Mouse (Mus musculus): ENCODE results near the gene R3hcc1l. TPM values are rescaled to one million over a fixed set of nuclear protein-coding genes. Genes with fewer than 3 reads are reported as not detected.

Gene R3hcc1l
- polyA plus RNA-seq (2016; fragmentation: Nextera tagmentation; extraction: Ambion mirVana): 23.3 and 23.7 TPM in 2 replicates

GRCm38 (mm10) chr19:42518620-42519310, at the start of gene R3hcc1l:
R3hcc1l (plus strand) TSS chr19:42518759.
- H3K4me1 ChIP-seq: peaks cover 19% of the 10 kb centered on the region
- H3K4me3 ChIP-seq: peak within 1 kb of the TSS; percentile 91
- WGBS: 0% methylated on average over 59 of the region's 59 CpGs
- H3K36me3 ChIP-seq: no peaks in the 10 kb centered on the region
- peak; percentile 92 for DNase-seq (ENCODE audit: low spot score)
- no peaks in the 10 kb centered on the region; the same call in 1 of the 2 replicates for H3K27me3 ChIP-seq (ENCODE audit: low read depth, poor library complexity, severe bottlenecking)
- peak within 1 kb of the TSS; percentile 92 for H3K27ac ChIP-seq (replicated peaks)
- no peaks in the 10 kb centered on the region for H3K9me3 ChIP-seq (replicated peaks)

- no peak overlapping the region for H3K4me3 ChIP-seq
Measured at GRCm38 (mm10) chr19:42471571-42471970, 47.0 kb upstream of the R3hcc1l start.

GRCm38 (mm10) chr19:42472831-42473230, 45.7 kb upstream of the R3hcc1l start:
- Histone ChIP-seq H3K9me3 (replicated peaks) (no peaks in the 10 kb centered on the region), H3K4me1 (0 out of 2 replicates have a peak, but pooled peaks cover 6% of the 10 kb centered on the region), H3K36me3 (no peaks in the 10 kb centered on the region), H3K27me3 (ENCODE audit: low read depth, poor library complexity, severe bottlenecking) (no peaks in the 10 kb centered on the region), H3K27ac (replicated peaks) (no peak overlapping the region), H3K4me3 (no peak overlapping the region)
- WGBS: 32% methylated on average over 11 of the region's 11 CpGs
- DNase-seq (ENCODE audit: low spot score): peak; percentile 43

More at GRCm38 (mm10) chr19:42471571-42471970, 47.0 kb upstream of the R3hcc1l start:
- H3K36me3 ChIP-seq: no peaks in the 10 kb centered on the region
- no peaks in the 10 kb centered on the region for H3K27me3 ChIP-seq (ENCODE audit: low read depth, poor library complexity, severe bottlenecking)
- 0 out of 2 replicates have a peak, but pooled peaks cover 6% of the 10 kb centered on the region for H3K4me1 ChIP-seq
- DNase-seq (ENCODE audit: low spot score): no peak
- WGBS: 65% methylated on average over 4 of the region's 4 CpGs
- no peaks in the 10 kb centered on the region for H3K9me3 ChIP-seq (replicated peaks)
- no peak overlapping the region for H3K27ac ChIP-seq (replicated peaks)

GRCm38 (mm10) chr19:42477769-42478168, 40.8 kb upstream of the R3hcc1l start:
- WGBS: 75% methylated on average over 5 of the region's 5 CpGs
- Histone ChIP-seq H3K27me3 (ENCODE audit: low read depth, poor library complexity, severe bottlenecking) (no peaks in the 10 kb centered on the region), H3K9me3 (replicated peaks) (no peaks in the 10 kb centered on the region), H3K4me3 (no peak overlapping the region), H3K36me3 (no peaks in the 10 kb centered on the region), H3K27ac (replicated peaks) (no peak overlapping the region), H3K4me1 (peaks cover 8% of the 10 kb centered on the region)
- DNase-seq (ENCODE audit: low spot score): no peak

- Histone ChIP-seq H3K27me3 (ENCODE audit: low read depth, poor library complexity, severe bottlenecking) (no peaks in the 10 kb centered on the region), H3K4me1 (peaks cover 8% of the 10 kb centered on the region), H3K36me3 (no peaks in the 10 kb centered on the region), H3K27ac (replicated peaks) (0 out of 2 replicates have a peak overlapping the region, but pooled peaks have one; percentile 9), H3K4me3 (no peak overlapping the region), H3K9me3 (replicated peaks) (no peaks in the 10 kb centered on the region)
- DNase-seq (ENCODE audit: low spot score): no peak
- WGBS: 45% methylated on average over 12 of the region's 12 CpGs
Measured at GRCm38 (mm10) chr19:42478303-42478702, 40.3 kb upstream of the R3hcc1l start.

GRCm38 (mm10) chr19:42485443-42485842, 33.1 kb upstream of the R3hcc1l start:
- H3K27me3 ChIP-seq (ENCODE audit: low read depth, poor library complexity, severe bottlenecking): no peaks in the 10 kb centered on the region
- no peaks in the 10 kb centered on the region for H3K4me1 ChIP-seq
- no peak overlapping the region for H3K4me3 ChIP-seq
- DNase-seq (ENCODE audit: low spot score): no peak
- WGBS: 77% methylated on average over 7 of the region's 7 CpGs
- no peaks in the 10 kb centered on the region for H3K36me3 ChIP-seq
- H3K9me3 ChIP-seq (replicated peaks): no peaks in the 10 kb centered on the region
- no peak overlapping the region for H3K27ac ChIP-seq (replicated peaks)

- Histone ChIP-seq H3K27me3 (ENCODE audit: low read depth, poor library complexity, severe bottlenecking) (0 out of 2 replicates have a peak, but pooled peaks cover 10% of the 10 kb centered on the region), H3K4me1 (no peaks in the 10 kb centered on the region), H3K27ac (replicated peaks) (no peak overlapping the region), H3K4me3 (no peak overlapping the region), H3K9me3 (replicated peaks) (no peaks in the 10 kb centered on the region), H3K36me3 (no peaks in the 10 kb centered on the region)
- 81% methylated on average over 3 of the region's 3 CpGs for WGBS
- DNase-seq (ENCODE audit: low spot score): no peak
Measured at GRCm38 (mm10) chr19:42487261-42487660, 31.3 kb upstream of the R3hcc1l start.

GRCm38 (mm10) chr19:42493257-42493917, 25.2 kb upstream of the R3hcc1l start:
- Histone ChIP-seq H3K4me1 (peaks cover 26% of the 10 kb centered on the region), H3K9me3 (replicated peaks) (no peaks in the 10 kb centered on the region), H3K36me3 (no peaks in the 10 kb centered on the region), H3K4me3 (no peak overlapping the region), H3K27me3 (ENCODE audit: low read depth, poor library complexity, severe bottlenecking) (peaks cover 20% of the 10 kb centered on the region; the same call in 1 of the 2 replicates), H3K27ac (replicated peaks) (peak overlapping the region; percentile 56)
- no peak for DNase-seq (ENCODE audit: low spot score)
- 40% methylated on average over 5 of the region's 5 CpGs for WGBS

GRCm38 (mm10) chr19:42504156-42504555, 14.4 kb upstream of the R3hcc1l start:
- Histone ChIP-seq H3K9me3 (replicated peaks) (no peaks in the 10 kb centered on the region), H3K36me3 (no peaks in the 10 kb centered on the region), H3K27ac (replicated peaks) (no peak overlapping the region), H3K4me3 (no peak overlapping the region), H3K27me3 (ENCODE audit: low read depth, poor library complexity, severe bottlenecking) (no peaks in the 10 kb centered on the region), H3K4me1 (0 out of 2 replicates have a peak, but pooled peaks cover 2% of the 10 kb centered on the region)
- no peak for DNase-seq (ENCODE audit: low spot score)
- 77% methylated on average over 3 of the region's 3 CpGs for WGBS

- H3K27ac ChIP-seq (replicated peaks): no peak overlapping the region
- peaks cover 7% of the 10 kb centered on the region; the same call in 1 of the 2 replicates for H3K4me1 ChIP-seq
- whole genome bisulfite sequencing: 92% methylated on average over 9 of the region's 9 CpGs
- no peaks in the 10 kb centered on the region for H3K9me3 ChIP-seq (replicated peaks)
- DNase-seq (ENCODE audit: low spot score): no peak
- no peaks in the 10 kb centered on the region for H3K27me3 ChIP-seq (ENCODE audit: low read depth, poor library complexity, severe bottlenecking)
- H3K4me3 ChIP-seq: no peak overlapping the region
- H3K36me3 ChIP-seq: no peaks in the 10 kb centered on the region
Measured at GRCm38 (mm10) chr19:42509625-42510024, 8.9 kb upstream of the R3hcc1l start.

GRCm38 (mm10) chr19:42510276-42511171, 8.0 kb upstream of the R3hcc1l start:
- Histone ChIP-seq H3K4me1 (peaks cover 7% of the 10 kb centered on the region; the same call in 1 of the 2 replicates), H3K27me3 (ENCODE audit: low read depth, poor library complexity, severe bottlenecking) (no peaks in the 10 kb centered on the region), H3K4me3 (no peak overlapping the region), H3K9me3 (replicated peaks) (no peaks in the 10 kb centered on the region), H3K27ac (replicated peaks) (no peak overlapping the region), H3K36me3 (no peaks in the 10 kb centered on the region)
- no peak for DNase-seq (ENCODE audit: low spot score)
- 66% methylated on average over 16 of the region's 16 CpGs for WGBS

- Histone ChIP-seq H3K9me3 (replicated peaks) (no peaks in the 10 kb centered on the region), H3K27me3 (ENCODE audit: low read depth, poor library complexity, severe bottlenecking) (no peaks in the 10 kb centered on the region; the same call in 1 of the 2 replicates), H3K36me3 (no peaks in the 10 kb centered on the region), H3K27ac (replicated peaks) (no peak overlapping the region), H3K4me1 (peaks cover 20% of the 10 kb centered on the region), H3K4me3 (no peak overlapping the region)
- DNase-seq (ENCODE audit: low spot score): no peak
- 90% methylated on average over 8 of the region's 8 CpGs for WGBS
Measured at GRCm38 (mm10) chr19:42515656-42516055, 2.9 kb upstream of the R3hcc1l start.
